Mouse (Mus musculus) lung, adult 18-20 months (tissue): ENCODE results near the gene Nyap1.

Source experiments
- DNase-seq, 2 experiments: peaks; one replicate each; pipeline ENCODE4 v3.0.0; 2022; ENCODE audit warnings: mixed read lengths in 2 of 2

Nyap1 gene

DNA sequence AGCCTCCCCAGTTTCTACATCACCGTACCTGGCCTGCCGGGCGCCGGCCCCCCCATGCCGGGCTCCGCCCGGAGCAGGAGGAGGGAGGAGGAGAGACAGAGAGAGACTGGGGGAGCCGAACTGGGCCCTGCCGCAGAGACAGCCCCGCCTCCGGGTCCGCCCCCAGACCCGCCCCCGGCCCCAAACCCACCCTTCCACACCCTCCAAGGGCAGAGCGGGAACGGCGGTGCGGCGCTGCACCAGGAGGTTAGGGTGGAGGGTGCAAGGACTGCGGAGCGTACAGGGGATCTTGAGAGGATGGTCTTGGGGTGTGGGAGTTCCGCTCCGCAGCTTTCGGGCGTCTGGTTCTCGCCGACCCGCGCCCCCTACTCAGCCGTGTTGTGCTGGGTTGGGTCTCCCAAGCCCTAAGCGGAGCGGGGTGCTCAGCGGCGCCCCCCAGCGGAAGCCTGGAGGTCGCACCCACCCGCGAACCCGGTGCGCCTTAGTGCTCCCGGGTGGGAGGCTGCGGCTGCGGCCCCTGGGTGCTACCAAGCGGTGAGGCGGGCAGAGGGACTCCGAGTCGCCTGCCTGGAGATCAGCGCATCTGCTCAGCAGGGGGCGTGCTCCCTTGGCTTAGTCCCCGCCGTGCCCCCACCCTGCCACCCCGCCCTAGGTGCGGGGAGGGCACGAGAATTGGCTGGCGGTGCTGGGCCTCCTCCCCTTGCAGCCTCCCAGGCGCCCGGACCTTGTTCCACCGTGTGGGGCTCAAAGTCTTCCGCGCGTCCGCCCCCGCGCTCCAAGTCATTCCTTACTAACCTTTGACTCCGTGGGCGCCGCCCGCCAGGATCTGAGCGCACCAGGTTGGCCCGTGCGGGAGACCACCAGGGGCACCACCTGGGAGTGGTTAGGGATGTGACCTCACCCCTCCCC lies at the start of gene Nyap1:
Gene Nyap1, minus strand, starts transcription at position 585 of the 909 bp plus-strand sequence.
- DNase-seq: peak; percentile 70 to 77

DNA sequence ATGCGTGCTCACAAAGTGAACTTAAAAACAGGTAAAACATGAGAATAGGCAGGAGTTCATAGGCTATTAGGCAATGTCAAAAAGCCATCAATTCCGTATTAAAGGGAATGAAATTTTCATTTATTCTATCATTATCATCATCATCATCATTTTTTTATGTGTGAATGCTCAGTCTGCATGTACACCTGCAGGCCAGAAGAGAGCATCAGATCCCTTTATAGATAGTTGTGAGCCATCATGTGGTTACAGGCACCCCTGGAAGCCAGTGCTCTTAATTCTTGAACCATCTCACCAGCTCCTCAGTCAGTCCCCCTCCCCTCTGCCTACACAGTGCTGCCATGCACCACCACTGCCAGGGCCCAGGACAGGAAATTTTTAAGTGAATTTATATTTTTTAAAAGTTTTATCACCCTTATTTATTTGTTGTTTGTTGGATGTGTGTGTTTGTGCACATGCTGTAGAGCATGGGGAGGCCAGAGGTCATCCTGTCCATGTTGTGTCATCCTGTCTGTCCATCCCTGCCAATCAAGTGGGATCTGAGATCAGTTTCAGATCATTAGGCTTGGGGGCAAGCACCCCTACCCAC lies 47.6 kb upstream of the Nyap1 start:
- DNase-seq: no peak

DNA sequence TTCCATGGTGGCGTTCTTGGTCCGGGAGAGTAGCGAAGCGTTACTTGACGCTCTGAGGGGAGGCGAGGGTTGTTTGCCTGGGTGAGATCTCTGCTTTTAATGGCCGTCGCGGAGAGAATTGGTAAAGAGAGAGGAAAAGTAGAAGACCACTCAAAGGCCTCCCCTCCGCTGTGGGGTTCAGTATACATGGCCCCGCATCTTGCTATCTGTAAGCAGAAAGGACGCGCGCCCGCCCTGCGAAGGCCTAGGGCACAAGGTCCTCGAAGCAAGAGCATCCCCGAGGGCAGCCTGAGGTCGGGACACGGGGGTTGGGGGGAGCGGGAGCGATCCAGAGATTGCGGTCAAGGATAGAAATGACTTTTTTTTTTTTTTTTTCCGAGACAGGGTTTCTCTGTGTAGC lies 46.8 kb upstream of the Nyap1 start:
- DNase-seq: no peak

DNA sequence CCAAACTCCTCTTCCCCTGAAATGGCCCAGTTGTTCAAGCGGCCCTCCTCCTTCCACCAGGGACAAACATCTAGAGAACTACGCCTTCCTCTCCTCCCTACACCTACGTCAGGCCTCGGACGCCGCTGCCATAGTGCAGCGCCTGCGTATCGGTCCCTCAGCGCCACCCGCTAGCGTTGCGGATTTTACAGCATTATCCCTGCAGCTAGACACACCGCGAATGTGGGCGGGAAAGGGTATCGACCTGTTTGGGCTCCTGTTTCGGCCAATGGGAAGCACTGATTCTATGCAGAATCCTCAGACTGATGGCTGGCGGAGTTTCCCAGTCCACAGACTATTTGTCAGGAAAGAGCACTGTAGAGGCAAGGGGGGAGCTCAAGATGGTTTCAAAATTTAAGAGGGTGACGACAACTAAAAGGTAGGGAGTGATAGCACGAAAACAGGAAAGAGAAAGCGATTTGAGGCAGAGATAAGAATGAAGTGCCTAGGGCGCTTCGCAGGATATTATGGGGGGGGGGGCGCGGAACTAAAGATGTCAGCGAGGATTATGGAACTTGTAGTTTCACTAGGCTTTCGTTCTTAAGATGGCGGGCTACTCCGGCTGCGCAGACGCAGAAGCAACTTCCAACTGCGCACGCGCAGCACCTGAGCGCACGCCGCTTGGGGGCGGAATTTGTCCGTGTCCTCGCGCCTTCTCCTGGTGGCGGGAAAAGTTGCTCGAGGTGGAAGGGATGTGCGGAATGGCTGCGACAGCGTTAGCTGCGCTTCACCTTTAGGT lies 45.9 kb upstream of the Nyap1 start, which contains the start of the genes Mepce and Zcwpw1:
Gene Mepce, minus strand, starts transcription at position 505 of the 778 bp plus-strand sequence.
Gene Zcwpw1, plus strand, starts transcription at position 648 of the 778 bp plus-strand sequence.
- DNase-seq: peak; percentile 95 to 96

DNA sequence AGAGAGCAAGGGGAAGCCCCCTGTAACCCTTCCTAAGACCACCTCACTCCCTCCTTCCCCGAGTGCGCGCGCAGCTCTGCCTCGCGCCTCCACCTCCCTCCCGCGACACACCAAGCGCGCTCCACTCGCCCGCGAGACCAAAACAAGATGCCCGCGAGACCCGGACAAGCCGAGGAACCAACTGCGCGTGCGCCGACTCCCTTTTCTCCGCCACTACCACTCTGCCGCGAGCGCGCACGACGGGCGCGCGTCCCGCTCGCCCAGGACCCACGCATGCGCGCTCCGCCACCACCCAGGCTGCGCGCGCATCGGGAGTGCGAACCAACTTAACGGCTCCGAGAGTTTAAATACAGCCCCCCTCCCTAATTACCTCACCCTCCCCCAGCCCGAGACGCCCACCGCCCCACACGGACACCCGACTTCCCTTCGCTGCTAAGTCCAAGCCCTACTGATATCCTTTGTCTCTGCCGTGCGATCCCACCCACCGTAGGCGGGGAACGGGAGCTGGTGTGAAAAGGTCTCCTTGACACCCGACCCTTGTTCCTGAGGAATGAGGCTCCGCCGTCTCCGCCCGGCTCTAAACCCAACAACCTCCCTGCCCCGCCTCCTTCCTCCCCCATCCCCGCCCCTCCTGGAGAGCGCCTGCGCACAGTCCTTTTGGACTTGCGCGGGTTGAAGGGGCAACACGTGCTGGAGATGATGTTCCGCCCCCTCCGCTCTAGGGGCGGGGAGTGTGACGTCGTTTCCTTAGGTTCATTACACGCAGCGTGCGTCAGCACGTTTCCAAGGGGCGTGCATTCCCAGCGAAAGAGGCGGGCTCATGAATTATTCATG lies 44.9 kb upstream of the Nyap1 start:
- peak; percentile 99 for DNase-seq

DNA sequence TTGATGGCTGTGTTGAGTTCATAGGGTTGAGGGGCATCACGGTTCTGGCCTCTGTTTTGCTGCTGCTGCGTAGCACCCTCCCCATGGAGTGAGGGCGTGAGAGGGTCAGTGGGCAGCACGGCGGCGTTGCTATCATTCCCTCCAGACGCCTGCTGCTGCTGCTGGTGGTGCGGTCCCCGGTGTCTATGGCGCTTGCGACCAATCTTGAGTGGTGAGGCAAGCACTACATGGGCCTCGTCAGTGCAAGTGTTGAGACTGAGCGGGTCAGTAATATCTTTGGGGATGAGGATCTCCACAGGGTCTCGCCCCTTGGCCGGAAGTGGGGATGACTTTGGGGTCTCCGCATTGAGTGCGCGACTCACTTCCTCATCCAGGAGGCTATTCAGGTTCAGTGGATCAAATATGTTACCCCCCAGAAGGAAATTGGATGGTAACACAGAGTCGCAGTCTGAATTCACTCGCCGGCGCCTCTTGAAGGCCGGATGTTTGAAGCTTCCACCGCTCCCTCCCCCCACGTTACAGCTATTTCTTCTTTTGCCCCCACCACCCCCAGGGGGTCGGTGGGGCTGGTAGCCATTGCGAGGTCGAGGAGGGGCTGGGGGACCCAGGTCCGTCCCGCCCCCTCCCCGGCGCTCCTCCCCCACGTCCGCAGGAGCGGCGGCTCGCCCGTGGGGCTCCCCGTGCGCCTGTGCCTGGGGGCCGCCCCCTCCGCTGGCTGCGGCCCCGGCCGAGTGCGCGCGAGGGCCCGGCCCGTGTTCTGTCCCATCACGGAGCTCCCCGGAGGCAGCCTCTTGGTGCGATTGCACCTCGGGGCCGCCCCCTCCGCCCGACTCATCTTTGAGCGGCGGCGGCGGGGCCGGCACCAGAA lies 44.0 kb upstream of the Nyap1 start:
- DNase-seq: peak in 1 of 2 experiments; percentile 51

DNA sequence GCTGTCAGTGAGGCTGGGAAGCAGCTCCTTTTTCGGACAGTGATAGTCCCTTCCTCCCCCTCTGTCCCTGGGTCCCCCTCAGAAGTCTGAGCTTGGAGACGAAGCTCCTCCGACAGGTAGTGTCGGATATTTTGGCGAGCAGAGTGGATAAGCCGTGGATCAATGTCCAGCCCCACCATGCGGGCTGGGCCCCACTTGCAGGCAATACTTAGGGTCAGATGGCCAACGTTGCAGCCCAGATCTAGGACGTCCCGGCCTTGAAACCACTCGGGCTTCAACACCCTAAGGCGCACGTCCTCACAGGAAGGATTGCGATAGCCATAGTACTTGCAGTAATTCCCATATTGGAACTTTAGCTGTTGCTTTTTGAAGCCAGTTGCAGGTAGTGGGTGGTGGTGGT lies 43.1 kb upstream of the Nyap1 start:
- no peak for DNase-seq

DNA sequence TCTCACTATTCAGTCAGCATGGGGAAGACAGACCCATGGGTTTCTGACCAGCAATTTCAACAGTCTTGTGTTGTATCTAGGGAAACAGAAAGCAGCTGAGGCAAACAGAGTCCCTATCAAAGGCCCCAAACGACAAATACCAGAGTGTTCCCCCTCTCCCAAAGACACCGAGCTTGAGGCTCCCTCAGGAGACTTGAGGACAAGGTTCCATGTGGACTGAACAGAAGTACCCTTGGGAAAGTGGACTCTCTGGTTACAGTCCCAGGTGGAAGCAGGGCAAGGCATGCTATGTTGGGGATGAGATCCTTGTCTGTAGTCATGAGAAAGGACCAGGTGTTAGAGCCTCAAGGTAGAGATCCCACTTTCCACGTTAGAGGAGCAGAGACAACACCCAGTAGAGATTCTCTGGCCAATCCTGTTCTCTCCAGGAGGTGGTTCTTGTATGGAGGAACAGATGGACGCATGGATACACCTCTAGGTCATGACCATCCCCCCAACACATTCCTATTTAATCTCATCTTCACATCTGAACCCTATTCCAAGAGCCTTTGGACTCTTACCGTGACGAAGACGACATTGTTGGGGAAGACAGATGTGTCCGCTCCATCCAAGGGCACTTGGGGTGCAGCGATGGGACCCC lies 42.6 kb upstream of the Nyap1 start:
- DNase-seq: no peak

DNA sequence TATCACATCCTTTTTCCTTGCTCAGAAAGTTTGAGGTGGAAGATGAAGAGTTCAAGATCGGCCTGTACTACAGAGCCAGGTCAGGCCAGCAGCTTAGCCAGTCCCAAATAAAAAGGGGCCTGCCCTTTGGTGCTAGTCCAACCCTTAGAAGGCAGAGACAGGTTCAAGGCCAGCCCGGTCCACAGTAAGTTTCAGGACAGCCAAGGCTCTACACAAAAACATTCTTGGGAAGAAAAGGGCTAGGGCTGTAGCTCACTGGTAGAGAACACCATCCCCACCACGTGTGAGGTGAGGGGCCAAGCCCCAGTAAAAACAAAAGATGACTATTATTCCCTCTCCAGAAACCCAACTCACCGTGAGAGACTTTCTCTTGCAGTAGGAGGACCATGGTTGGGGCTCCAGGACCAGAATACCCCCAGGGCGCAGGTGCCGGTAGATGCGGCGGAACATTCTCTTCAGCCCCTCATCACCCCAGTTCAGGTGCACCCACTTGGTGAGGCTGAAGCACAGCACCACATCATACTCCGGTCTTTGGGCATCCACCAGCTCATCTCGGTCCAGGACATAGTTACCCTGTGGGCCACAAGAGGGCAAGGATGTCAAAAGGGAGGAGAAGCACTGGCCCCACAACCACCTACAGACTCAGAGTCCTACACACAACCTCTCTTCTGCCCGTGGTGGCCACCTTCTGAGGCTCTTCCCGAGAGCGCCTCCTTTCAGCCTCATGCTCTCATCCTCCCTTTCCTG lies 41.5 kb upstream of the Nyap1 start:
- no peak for DNase-seq

DNA sequence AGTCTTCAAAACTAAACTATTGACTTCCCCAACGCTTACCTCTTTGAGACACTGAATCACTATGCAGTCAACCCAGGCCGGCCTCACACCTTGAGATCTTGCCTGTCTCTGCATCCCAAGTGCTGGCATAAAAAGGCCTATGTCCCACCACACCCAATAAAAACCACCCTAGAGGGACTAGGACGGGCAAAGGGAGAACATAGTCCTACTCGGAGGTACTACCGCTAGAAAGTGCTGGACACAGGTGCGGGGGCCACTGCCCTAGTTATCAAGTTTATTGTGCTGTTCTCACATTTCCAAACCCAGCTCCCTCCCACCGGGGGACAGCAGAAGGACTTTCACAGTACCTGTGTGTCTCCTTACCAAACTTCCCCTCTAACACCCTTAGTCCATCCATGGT lies 40.3 kb upstream of the Nyap1 start:
- no peak for DNase-seq

DNA sequence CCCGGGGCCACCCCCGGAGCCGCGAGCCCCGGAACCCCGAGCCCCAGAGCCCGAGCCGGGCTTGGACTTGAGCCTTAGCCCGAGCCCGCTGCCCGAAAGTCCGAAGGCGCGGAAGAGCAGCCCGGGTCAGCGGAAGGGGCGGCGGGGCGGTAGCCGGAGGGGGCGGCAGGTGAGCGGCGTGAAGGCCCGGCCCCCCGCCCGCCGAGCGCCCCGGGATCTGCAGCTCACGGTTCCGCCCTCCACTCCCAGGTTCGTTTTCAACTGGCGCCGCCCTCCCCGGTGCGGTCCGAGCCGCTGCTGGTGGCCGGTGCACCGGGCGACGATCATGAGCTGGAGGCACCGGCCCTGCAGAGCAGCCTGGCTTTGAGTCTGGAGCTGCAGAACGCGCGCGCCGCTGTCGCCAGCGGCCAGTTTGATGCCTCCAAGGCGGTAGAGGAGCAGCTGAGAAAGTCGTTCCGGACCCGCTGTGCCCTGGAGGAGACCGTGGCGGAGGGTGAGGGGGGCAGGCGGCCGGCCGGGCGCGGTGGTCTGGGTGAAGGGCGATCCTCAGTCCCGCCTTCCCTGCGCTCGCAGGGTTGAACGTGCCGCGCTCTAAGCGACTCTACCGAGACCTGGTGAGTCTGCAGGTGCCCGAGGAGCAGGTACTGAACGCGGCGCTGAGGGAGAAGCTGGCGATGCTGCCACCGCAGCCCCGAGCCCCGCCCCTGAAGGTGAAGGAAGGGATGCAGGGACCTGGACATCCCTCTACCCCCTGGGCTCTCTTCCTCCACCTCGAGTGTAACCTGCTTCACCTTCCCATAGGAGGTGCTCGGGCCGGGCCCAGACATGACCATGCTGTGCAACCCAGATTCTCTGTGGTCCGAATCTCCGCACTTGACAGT lies 37.9 kb upstream of the Nyap1 start:
- DNase-seq: peak; percentile 42 to 43

DNA sequence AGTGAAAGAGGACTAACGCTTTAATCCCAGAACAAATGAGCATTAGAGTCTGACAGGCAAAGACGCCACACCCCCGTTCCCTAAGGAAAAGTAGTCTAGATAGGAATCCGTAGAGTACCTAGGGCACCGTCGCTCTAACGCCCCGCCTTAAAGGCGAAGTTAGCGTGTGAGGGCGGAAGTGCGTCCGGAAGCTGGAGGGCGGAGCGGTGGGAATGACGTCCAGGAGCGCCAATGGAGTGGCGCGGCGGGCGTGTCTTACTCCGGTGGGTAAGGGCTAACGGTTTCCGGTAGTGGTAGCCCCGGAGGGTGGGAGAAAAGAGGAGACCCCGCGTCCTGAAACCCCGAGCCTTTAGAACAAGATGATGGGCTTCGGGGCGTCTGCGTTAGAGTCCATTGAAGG lies 37.2 kb upstream of the Nyap1 start, which contains the start of gene Ppp1r35:
Gene Ppp1r35, plus strand, starts transcription at position 215 of the 400 bp plus-strand sequence.
- DNase-seq: peak; percentile 96 to 97

DNA sequence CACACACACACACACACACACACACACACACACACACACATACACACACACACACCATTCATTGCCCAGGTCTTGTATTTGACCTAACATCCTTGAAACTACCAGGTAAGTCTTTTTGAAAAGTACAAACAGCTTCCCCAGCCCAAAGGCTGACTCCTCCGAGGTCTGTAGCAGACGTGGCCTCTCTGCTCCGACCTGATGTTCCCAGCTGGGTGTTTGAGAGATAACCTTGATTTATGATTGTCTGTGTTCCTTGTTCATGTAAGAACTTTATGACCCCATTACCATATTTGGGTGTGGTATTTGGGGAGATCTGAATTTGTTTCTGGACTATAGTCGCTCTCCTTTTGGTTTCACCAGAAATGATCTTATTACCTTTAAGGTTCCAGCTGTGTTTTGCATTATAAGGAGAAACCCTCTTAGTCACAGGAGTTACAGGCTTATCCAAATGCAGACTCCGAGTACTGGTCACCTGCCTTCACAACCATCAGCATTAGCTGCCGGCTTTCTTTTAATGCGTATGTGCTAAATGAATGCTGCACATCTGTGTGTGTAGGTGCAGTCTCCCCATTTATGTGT lies 35.9 kb upstream of the Nyap1 start:
- no peak for DNase-seq

DNA sequence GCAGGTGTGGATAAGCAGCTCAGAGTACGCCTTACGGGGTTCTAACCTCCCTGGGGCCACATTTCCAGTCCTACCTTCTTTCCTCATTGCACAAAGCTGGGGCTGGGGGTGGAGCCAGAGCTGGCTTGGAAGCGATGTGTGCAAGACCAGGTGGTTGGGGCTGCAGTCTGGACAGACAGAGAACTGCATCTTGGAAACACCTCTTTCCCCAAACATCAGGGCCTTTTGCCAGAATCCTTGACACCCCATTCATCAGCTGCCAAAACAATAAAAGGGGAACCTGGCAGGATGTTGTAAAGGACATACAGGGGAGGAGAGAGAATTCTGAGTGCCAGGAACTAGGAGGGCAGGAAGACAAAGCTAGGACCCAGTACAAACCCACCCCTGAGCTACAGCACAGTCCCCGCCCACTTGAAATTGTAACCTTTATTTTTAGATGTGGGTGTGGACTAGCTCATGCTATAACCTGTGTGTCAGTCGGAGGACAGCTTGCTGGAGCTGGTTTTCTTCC lies 35.1 kb upstream of the Nyap1 start:
- peak; percentile 44 to 64 for DNase-seq

DNA sequence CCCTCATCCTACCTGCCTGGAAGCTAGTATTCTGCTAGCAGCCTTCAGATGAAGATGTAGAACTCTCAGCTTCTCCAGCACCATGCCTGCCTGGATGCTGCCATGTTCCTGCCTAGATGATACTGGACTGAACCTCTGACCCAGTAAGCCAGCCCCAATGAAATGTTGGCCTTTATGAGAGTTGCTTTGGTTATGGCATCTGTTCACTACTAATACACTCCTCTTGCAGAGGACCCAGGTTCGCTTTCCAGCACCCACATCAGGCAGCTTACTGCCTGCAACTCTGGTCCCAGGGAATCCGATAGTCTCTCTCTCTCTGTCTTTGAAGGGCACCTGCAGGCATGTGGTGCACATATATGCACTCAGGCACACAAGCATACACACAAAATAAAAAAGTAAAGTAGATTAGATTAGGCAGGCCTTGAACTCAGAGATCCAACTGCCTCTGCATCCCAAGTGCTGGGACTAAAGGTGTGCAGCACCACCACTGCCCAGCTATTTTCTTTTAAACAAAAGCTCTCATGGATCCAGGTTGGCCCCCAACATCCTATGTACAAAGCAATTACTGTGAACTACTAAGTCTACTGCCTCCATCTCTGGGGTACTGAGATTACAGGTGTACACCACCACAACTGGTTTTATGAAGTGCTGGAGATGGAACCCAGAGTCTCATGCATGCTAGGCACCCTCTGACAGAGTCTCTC lies 34.3 kb upstream of the Nyap1 start:
- no peak for DNase-seq

DNA sequence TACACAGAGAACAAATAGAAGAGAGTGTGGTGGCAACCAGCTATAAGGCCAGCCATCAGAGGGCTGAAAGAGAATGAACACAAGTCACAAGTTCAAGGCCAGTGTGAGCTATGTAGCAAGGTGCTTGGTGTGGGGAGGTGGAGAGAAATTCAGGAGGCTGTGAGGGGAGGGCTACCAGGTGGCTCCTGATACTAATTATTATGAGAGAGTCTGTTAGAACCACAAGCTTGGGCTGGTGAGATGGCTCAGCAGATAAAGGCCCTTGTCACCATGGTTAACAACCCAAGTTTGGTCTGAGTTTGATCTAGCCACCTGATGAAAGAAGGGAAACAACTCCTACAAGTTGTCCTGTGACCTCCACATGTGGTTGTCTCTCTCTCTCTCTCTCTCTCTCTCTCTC lies 31.3 kb upstream of the Nyap1 start:
- no peak for DNase-seq

DNA sequence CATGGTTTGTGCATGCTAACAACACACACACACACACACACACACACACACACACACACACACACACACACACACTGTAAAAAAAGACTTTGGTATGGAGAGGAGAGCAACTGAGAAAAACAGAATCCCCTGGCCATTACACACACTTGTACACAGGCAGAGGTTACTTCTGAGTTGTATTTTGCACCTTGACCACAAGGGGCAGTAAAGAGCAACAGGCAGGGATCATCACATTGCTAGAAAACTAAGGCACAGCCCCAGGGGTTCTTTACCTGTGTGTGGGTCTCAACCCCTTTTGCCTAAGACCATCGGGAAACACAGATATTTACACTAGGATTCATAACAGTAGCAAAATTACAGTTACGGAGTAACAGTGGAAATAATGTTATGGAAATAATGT lies 29.3 kb upstream of the Nyap1 start:
- DNase-seq: no peak

DNA sequence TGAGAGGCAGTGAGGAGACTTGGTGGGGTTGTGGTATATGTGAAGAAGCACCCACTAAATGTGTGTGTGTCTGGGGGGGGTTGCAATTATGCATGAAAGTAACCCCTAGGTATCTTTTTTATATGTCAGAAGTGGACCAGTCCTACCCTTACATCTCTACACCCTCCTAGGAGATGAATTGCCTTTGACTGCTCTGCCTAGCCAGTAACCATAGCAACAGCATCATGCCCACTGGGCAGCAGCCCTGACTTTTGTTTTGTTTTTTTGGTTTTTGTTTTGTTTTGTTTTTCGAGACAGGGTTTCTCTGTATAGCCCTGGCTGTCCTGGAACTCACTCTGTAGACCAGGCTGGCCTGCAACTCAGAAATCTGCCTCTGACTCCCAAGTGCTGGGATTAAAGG lies 27.1 kb upstream of the Nyap1 start:
- no peak for DNase-seq
